Mouse (Mus musculus) heart, embryonic 15.5 days (tissue): ENCODE measurements at regions not wholly inside any gene's neighbourhood (a gene's known extent, or its start where the extent isn't known, plus 50 kb on each side); places are given as distances from the start of the nearest gene placed in this dataset.
A peak's percentile ranks its signal among the peaks of the same experiment; 100 is the strongest.

ENCODE experiments used
- ATAC-seq: fragments of 200-750 bp; cut with Nextera tagmentation; replicated peaks from 2 replicates; pipeline ENCODE4 v1.8.0; 2017; ENCODE audit warnings: low read depth, moderate TSS enrichment; ENCODE audit not compliant: insufficient number of reproducible peaks, insufficient read depth, low FRiP score
- H3K27ac ChIP-seq: fragments of 300-500 bp; sonication (generic); 2 replicates; pipeline ENCODE4 v1.5.1; 2015; ENCODE audit warnings: mild to moderate bottlenecking, inconsistent platforms
- H3K27me3 ChIP-seq: fragments of 300-500 bp; sonication (generic); 2 replicates; pipeline ENCODE4 v1.6.1; 2015; ENCODE audit warnings: inconsistent platforms
- H3K36me3 ChIP-seq: fragments of 300-500 bp; sonication (generic); 2 replicates; pipeline ENCODE4 v1.6.1; 2015; ENCODE audit warnings: mild to moderate bottlenecking, inconsistent platforms
- H3K4me1 ChIP-seq: fragments of 300-500 bp; sonication (generic); replicated peaks from 2 replicates; pipeline ENCODE4 v1.6.1; 2015; ENCODE audit warnings: inconsistent platforms
- H3K4me2 ChIP-seq: fragments of 300-500 bp; sonication (generic); 2 replicates; pipeline ENCODE4 v1.6.1; 2015; ENCODE audit warnings: inconsistent platforms, mild to moderate bottlenecking, moderate library complexity
- H3K4me3 ChIP-seq: fragments of 300-500 bp; sonication (generic); 2 replicates; pipeline ENCODE4 v1.5.1; 2015; ENCODE audit warnings: mild to moderate bottlenecking, inconsistent platforms
- H3K9ac ChIP-seq: fragments of 300-500 bp; sonication (generic); 2 replicates; pipeline ENCODE4 v1.6.1; 2015; ENCODE audit warnings: mild to moderate bottlenecking, inconsistent platforms
- H3K9me3 ChIP-seq: fragments of 300-500 bp; sonication (generic); replicated peaks from 2 replicates; pipeline ENCODE4 v1.6.1; 2016; ENCODE audit warnings: inconsistent platforms
- WGBS: fragments of 180-500 bp; shearing (Covaris S2); methylation state at CpG from one replicate; pipeline ENCODE4 v1.1.7; 2015; ENCODE audit warnings: mixed read lengths; 5-methylcytosine and 5-hydroxymethylcytosine counted together

- no peak for ATAC-seq
- 80% methylated on average over 7 of the region's 7 CpGs for WGBS
- H3K4me3 ChIP-seq = no peak overlapping the region
- H3K4me2 ChIP-seq = no peak overlapping the region
- H3K4me1 ChIP-seq = peaks cover 19% of the 10 kb centered on the region
- H3K9ac ChIP-seq = no peak overlapping the region
- no peaks in the 10 kb centered on the region for H3K9me3 ChIP-seq
- H3K27ac ChIP-seq = no peak overlapping the region
- no peaks in the 10 kb centered on the region for H3K27me3 ChIP-seq
- H3K36me3 ChIP-seq = no peaks in the 10 kb centered on the region
Measured at GRCm38 (mm10) chr10:21687484-21687883, 94.5 kb downstream of the 1700020N01Rik start.

GRCm38 (mm10) chr10:21688513-21688912 is 95.6 kb downstream of the 1700020N01Rik start:
- no peak overlapping the region for H3K4me2 ChIP-seq
- peaks cover 19% of the 10 kb centered on the region for H3K4me1 ChIP-seq
- H3K27ac ChIP-seq = no peak overlapping the region
- H3K4me3 ChIP-seq = no peak overlapping the region
- ATAC-seq = no peak
- WGBS = 74% methylated on average over 7 of the region's 7 CpGs
- no peaks in the 10 kb centered on the region for H3K36me3 ChIP-seq
- H3K27me3 ChIP-seq = no peaks in the 10 kb centered on the region
- H3K9me3 ChIP-seq = no peaks in the 10 kb centered on the region
- H3K9ac ChIP-seq = no peak overlapping the region

- H3K27ac ChIP-seq = no peak overlapping the region
- no peak overlapping the region for H3K9ac ChIP-seq
- no peaks in the 10 kb centered on the region for H3K36me3 ChIP-seq
- no peaks in the 10 kb centered on the region for H3K27me3 ChIP-seq
- H3K4me3 ChIP-seq = no peak overlapping the region
- no peaks in the 10 kb centered on the region for H3K9me3 ChIP-seq
- ATAC-seq = no peak
- H3K4me1 ChIP-seq = peaks cover 13% of the 10 kb centered on the region
- 51% methylated on average over 9 of the region's 9 CpGs for WGBS
- no peak overlapping the region for H3K4me2 ChIP-seq
Measured at GRCm38 (mm10) chr10:21689847-21690269, 96.9 kb downstream of the 1700020N01Rik start.

DNA sequence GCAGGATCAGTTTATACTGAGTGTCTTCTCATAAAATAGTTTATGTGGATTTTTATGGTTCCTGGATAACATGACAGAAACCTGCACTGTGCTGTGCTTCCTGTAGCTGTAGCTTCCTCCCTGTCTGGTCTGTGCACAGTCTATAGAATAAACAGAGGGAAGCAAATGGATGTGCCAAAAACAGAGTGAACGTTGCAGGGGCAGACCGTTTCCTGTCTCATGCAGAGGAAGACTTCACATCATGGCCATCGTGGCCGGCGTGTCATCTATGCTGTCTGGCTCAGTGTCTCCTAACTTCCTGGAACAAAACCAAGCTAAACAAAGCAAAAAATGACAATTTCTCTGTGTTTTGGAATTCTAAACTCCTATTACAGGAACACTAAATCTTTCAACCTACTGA is 102.2 kb downstream of the 1700020N01Rik start:
- 0 out of 2 replicates have a peak, but pooled peaks have one; percentile 27 for ATAC-seq
- WGBS = 46% methylated on average over 5 of the region's 5 CpGs
- no peak overlapping the region for H3K9ac ChIP-seq

DNA sequence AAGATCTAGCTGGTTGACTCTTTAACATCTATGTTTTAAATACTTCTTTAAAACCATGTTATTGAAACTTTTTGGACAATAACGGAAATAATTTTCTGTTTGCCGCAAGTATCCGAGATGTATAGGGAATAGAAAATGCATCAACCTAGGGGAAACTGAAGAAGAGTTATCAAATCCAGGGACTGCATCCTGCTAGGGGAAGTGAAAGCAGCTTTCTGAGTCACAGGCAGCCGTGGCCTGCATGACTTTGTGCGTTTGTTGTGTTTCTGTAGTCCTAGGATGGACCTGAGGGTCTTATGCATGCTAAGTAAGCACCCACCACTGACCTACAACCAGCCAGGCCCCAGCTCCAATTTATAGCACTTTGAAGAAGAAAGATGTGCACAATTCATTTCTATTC is 103.7 kb downstream of the 1700020N01Rik start:
- no peak for ATAC-seq

More for the DNA sequence above, 102.2 kb downstream of the 1700020N01Rik start:
- no peaks in the 10 kb centered on the region for H3K9me3 ChIP-seq
- H3K4me3 ChIP-seq = no peak overlapping the region
- H3K36me3 ChIP-seq = no peaks in the 10 kb centered on the region
- no peaks in the 10 kb centered on the region for H3K4me1 ChIP-seq
- peak overlapping the region; percentile 20 for H3K27ac ChIP-seq
- H3K27me3 ChIP-seq = no peaks in the 10 kb centered on the region
- H3K4me2 ChIP-seq = no peak overlapping the region

GRCm38 (mm10) chr10:21701580-21701979 is 108.6 kb downstream of the 1700020N01Rik start:
- Histone ChIP-seq H3K4me3 (no peak overlapping the region), H3K27me3 (no peaks in the 10 kb centered on the region), H3K27ac (no peak overlapping the region), H3K36me3 (no peaks in the 10 kb centered on the region), H3K9ac (no peak overlapping the region), H3K9me3 (no peaks in the 10 kb centered on the region), H3K4me2 (no peak overlapping the region), H3K4me1 (no peaks in the 10 kb centered on the region)
- 29% methylated on average over 3 of the region's 3 CpGs for WGBS
- no peak for ATAC-seq

More for the DNA sequence above, 103.7 kb downstream of the 1700020N01Rik start:
- H3K27me3 ChIP-seq = no peaks in the 10 kb centered on the region
- no peak overlapping the region for H3K9ac ChIP-seq
- H3K4me2 ChIP-seq = no peak overlapping the region
- no peaks in the 10 kb centered on the region for H3K36me3 ChIP-seq
- no peak overlapping the region for H3K4me3 ChIP-seq
- no peak overlapping the region for H3K27ac ChIP-seq
- H3K4me1 ChIP-seq = no peaks in the 10 kb centered on the region
- H3K9me3 ChIP-seq = no peaks in the 10 kb centered on the region
- WGBS = 89% methylated on average over 5 of the region's 5 CpGs

DNA sequence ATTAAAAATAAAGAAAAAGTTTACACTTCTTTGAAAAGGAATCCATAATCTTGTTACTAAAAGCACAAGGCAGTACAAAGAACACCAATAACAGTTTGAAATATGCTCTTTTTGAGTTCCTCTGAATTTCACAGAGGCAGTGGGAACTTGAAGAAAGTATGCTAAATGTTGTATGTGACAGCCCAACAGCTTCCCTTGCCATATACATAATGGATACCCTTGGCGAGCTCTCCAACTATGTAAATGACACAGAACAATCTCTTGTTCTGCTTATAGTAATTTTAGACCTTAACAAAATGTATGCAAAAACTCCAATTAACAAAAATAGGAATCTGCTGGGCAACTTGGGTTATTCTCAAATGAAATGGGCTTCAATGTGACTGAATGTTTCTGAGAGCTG is 109.2 kb downstream of the 1700020N01Rik start:
- Histone ChIP-seq H3K4me1 (no peaks in the 10 kb centered on the region), H3K27ac (no peak overlapping the region), H3K36me3 (no peaks in the 10 kb centered on the region), H3K4me2 (no peak overlapping the region), H3K9me3 (no peaks in the 10 kb centered on the region), H3K4me3 (no peak overlapping the region), H3K9ac (no peak overlapping the region), H3K27me3 (no peaks in the 10 kb centered on the region)
- no peak for ATAC-seq
- 67% methylated on average over 1 of the region's 1 CpGs for WGBS

- Histone ChIP-seq H3K4me1 (no peaks in the 10 kb centered on the region), H3K27ac (no peak overlapping the region), H3K9ac (no peak overlapping the region), H3K27me3 (no peaks in the 10 kb centered on the region), H3K4me2 (no peak overlapping the region), H3K4me3 (no peak overlapping the region), H3K36me3 (no peaks in the 10 kb centered on the region), H3K9me3 (no peaks in the 10 kb centered on the region)
- no peak for ATAC-seq
- WGBS = 72% methylated on average over 7 of the region's 7 CpGs
Measured at GRCm38 (mm10) chr10:21711866-21712265, 118.9 kb downstream of the 1700020N01Rik start.

DNA sequence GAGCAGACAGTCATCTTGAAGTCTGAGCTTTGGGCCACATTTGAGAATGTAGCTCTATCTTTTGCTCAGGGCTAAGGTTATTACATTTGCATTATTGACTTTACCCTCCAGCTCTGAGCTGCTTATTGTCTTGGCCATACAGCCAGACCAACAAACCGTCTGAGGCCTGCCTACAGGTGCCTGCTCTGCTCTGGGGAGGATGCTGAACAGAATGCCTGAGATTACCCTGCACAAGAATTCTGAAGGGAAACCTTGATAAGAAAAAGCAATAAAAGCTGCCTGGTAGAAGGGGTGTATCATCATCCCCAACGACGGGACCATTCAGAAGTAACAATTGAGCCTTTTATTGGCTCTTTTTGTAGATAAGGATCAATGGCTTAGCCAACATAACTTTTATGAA is 119.9 kb downstream of the 1700020N01Rik start:
- Histone ChIP-seq H3K4me3 (no peak overlapping the region), H3K4me2 (no peak overlapping the region), H3K9ac (no peak overlapping the region), H3K4me1 (no peaks in the 10 kb centered on the region), H3K36me3 (no peaks in the 10 kb centered on the region), H3K27me3 (no peaks in the 10 kb centered on the region), H3K9me3 (no peaks in the 10 kb centered on the region), H3K27ac (no peak overlapping the region)
- ATAC-seq = no peak
- 79% methylated on average over 3 of the region's 3 CpGs for WGBS

DNA sequence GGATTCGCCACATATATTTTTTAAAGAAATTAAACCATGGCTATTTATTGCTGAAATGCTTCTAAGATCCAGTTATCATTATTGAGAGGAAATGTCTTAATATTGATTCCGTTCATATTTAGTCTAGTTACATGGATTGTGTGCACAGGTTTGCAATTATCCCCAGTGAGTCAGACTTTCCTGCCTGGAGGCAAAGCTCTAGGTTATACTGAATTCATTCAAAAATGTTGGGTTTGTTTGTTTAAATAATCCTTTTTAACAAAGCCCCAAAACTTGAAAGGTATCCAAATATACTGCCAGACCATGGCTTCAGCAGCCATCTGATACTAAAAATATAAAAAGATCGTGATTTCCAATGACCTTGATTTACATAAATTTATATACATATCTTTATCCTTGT is 122.5 kb downstream of the 1700020N01Rik start:
- Histone ChIP-seq H3K4me1 (no peaks in the 10 kb centered on the region), H3K4me2 (no peak overlapping the region), H3K27ac (no peak overlapping the region), H3K9ac (no peak overlapping the region), H3K9me3 (no peaks in the 10 kb centered on the region), H3K4me3 (no peak overlapping the region), H3K36me3 (no peaks in the 10 kb centered on the region), H3K27me3 (no peaks in the 10 kb centered on the region)
- 87% methylated on average over 3 of the region's 3 CpGs for WGBS
- ATAC-seq = no peak

DNA sequence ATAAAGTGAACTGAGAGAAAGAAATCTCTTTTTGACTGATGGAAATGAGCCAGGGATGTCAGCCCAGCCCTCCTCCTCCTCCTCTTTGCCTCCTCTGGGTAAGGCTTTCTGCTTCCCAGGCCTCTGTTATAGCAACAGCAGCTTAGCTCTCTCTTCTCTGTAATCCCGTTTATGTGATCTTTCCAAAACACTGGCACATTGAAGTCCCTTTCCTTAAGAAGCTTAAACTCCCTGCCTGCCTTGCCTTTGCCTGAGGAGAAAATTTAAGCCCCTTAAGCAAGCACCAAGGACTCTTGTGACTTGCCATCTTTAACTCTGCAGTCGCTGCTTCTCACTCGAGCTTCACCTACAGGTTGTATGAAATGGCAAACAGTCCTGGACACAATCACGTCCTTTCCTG is 125.2 kb downstream of the 1700020N01Rik start:
- H3K27ac ChIP-seq = no peak overlapping the region
- WGBS = 68% methylated on average over 4 of the region's 4 CpGs
- no peak for ATAC-seq
- H3K4me3 ChIP-seq = no peak overlapping the region
- H3K27me3 ChIP-seq = no peaks in the 10 kb centered on the region
- H3K4me1 ChIP-seq = no peaks in the 10 kb centered on the region
- no peaks in the 10 kb centered on the region for H3K36me3 ChIP-seq
- H3K9ac ChIP-seq = no peak overlapping the region
- no peak overlapping the region for H3K4me2 ChIP-seq
- H3K9me3 ChIP-seq = no peaks in the 10 kb centered on the region

GRCm38 (mm10) chr10:21724351-21724750 is 131.4 kb downstream of the 1700020N01Rik start:
- Histone ChIP-seq H3K9me3 (no peaks in the 10 kb centered on the region), H3K27me3 (no peaks in the 10 kb centered on the region), H3K36me3 (no peaks in the 10 kb centered on the region), H3K4me2 (no peak overlapping the region), H3K9ac (no peak overlapping the region), H3K4me3 (no peak overlapping the region), H3K27ac (no peak overlapping the region), H3K4me1 (no peaks in the 10 kb centered on the region)
- no peak for ATAC-seq
- WGBS = 71% methylated on average over 3 of the region's 3 CpGs
